Mouse (Mus musculus) embryo, embryonic 11 days (tissue): Measurements from ENCODE around the gene Zfpm1.

ENCODE experiments used
- DNase-seq: peaks from one replicate; pipeline ENCODE4 v3.0.0-alpha.2; 2015

Zfpm1 gene

DNA sequence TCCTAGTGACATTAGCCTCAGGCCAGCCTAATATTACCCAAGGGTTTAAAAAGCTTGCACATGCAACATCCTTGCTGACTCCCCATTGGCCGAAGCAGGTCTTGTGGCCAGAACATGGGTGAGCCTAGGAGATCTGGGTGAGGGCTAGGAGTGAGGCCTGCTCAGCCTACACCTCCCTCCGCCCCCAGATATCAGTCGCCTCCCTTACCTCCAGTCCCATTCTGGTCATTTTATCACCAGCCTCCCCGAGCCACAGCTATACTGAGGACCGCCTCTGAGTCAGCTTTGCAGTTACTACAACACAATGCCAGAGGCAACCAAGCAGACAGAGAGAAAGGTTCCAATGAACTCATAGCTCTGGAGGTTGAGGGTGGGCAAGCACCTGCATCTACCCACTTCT is 5.6 kb upstream of the Zfpm1 start:
- DNase-seq = no peak

DNA sequence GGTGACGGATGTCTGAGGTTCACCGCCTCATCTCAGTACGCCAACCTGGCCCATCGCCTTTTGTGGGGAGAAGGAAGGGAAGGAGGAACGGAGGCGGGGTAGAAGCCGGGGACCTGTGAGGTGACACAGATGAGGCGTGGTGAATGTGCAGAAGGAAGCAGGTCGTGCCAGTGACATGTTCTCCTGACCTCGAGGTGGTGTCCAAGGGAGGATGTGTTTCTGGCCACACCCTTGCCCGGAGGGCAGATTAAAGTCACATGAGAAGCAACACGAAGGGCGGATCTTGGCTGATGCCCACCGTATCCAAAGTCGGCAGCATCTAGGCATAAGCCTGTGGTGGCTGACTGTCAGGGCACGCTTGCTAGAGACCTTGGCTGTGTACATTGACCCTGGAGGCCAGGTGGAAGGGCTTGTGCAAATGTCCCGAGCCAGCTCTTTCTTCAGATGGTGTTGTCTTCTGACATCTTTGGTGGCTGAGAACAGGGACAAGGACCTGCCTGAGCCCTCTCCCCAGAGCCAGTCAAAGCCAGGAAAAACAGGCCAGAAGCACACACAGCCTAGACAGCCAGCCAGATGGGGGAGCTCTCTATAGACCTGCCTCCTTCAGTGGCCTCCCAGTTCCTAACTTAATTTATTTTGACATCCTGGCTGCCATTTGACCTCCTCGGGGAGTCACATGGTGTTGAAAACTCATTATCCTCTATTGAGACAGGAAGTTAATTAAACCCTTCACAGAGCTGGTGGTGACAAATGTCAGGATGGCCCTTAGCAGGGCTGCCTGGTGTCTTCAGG is 4.5 kb upstream of the Zfpm1 start:
- peak; percentile 42 for DNase-seq

DNA sequence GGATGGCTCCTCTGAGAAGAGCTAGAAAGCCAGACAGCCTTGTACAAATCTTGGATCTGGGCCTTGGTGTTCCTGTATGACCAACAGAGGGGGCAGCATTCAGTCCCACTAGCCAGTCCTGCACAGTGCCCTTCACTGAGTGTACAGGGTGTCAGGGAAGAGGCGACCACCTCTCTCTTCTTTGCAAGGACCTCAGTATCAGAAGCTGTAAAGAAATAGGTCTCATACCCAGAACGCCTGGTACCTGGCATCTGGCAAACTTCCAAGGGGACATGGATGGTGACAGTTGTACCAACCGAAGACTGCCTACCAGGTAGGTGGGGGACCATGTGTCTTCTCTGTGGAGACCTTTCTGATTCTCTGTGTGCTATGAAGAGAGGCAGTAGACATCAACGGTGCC is 1.8 kb upstream of the Zfpm1 start:
- DNase-seq = no peak

DNA sequence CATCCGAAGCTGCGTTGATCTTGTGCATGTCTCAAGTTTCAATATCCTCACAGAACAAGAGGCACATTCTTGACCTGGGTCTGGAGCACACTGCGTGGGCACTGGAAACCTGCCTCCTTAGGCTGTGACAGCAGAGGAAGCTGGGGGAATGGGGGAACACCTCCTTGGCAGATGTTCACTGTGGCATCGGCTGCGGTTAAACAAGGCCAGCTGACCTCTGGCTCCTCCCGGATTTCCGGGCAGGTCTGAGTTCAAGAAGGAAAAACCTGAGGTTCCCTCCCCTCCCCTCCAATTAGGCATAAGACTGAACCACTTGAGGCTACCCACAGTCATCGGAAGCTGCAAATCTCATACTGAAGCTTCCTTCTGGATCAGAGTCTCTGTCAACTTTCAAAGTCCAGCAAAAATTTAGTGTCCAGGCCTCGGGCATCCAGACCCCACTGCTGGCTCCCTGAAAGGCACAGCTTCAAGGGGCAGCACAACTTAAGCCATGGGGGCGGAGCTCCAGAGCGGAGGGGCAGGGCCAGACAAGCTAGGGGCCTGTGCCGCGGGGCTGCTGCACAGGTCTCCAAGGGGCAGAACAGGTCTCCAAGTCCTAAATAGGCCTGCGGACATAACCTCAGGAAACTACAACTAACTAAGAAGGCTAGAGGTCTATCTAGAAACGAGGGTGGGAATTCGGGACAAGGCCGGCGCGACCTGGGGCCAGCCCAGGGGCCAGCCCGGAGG is 1.2 kb upstream of the Zfpm1 start:
- peak; percentile 83 for DNase-seq

DNA sequence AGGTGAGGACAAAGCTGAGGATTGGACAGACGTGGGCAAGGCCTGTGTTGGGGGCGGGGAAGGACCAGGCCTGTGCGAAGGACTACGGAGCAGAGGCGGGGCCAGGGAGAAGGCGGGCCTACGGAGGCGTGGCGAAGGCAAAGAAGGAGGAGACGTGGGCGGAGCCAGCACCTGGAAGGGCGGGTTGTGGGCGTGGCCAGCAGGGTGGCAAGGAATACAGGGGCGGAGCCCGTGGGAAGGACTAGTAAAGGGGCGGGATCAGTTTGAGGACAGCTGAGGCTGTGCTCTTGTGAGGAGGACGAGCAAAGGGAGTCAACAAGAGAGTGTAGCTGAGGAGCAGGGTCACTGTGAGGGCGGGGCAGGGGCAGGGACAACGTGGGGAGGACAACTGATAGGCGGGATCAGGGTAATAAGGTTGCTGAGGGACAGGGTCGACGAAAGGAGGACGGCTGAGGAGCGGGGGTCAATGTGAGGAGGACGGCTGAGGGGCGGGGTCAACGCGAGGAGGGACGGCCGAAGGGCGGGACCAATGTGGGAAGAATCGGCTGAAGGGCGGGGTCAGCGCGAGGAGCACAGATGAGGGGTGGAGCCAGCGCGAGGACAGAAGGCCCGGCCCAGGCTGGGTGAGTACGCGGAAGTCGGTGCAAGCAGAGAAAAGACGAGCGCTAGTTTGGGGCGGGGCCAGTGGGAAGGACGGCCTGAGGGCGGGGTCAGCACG is 465 bp upstream of the Zfpm1 start:
- DNase-seq = peak; percentile 99

DNA sequence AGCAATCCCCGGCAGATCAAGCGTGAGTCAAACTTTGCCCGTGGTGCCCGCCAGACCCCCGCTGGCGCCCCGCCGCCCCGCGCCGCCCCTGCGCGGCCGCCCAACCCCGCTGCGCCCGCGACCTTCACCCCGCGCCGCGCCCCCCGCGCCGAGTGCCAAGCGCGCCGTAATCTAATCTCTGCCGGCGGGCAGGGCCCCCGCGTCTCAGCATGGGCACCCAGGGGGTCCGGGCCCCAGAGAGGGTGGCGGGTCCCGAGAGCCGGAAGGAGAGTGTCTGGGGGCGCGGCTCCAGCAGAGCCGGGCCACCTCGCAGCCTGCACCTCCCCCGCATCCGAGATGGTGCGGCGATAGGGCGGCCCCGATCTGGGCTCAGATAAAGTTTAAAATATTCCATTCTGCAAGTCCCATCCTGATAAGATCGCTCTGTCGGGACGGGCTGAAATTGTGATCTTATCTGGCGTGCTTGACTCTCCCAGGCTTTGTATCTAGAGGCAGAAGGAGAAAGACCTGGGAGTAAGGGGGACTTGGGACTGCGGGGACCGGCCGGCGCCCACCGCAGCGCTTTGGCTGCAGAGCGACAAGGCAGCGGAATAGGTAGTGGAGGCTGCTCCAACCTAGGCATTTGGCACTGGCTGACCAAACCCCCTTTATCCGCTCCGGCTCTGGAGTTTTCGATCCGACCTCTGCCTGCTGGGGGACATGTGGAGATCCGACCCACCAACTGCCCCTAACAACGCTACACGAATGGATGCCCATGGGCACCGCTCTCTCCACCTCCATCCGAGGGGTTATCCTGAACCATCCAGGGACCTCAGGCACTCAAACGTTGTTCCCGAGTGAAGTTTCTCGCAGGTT is 787 bp downstream of the Zfpm1 start:
- DNase-seq = peak; percentile 37

DNA sequence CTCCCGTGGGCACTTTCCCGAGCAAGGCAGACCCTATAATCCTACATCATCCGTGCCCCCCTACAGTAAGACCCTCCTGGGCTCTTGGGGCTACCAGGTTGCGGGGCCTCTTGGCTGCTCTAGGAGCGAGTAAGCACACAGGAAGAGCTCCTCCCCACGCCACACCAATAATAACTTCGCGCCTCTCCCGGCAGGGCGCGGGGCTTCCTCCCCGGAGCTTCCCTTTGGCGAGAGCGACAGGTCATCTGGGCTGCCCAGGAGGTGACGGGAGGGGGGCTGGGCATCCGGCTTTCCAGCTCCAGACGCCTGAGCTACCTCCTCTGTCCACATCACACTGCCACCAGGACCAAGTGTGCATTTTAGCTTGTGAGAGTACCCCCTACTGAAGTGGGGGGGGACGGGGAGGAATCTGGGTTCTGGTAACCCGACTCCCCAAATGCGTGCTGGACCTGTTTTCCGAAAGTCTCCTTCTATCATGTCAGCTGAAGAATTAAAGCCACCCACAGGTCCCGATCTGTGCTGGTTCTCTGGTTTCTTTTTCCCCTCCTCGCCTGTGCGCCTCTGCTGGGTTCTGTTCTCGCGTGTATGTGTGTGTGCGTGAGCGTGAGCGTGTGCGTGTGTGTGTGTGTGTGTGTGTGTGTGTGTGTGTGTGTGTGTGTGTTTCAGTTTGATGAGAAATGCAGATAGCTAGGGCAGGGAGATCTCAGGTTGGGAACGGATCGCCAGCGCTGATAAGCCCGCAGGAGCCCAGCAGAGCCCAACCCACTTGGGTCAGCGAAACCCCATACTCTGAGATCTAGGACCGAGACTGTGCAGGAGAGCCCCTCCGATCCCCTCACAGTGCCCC is 1.6 kb downstream of the Zfpm1 start:
- peak; percentile 67 for DNase-seq

DNA sequence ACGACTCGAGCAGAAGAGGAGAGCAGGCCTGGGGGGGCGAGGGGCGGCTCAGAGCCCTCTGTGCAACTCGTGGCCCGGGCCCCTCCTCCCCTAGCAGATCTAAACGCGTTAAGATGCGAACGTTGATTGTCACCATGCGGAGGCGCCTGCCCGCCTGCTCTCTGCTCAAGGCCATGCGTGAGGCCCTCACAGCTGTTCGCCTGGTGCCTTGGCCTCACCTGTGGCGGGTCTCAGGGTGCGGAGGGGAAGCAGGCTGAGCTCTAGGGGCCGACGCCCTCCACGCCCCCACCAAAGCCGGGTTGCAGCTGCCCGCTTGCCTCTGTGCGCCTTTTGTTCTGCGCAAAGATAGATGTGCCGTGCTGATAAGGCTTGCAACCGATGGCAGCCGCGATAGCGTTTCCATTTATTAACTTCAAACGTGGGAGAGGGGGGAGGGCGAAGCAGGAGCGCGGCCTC is 2.3 kb downstream of the Zfpm1 start:
- peak; percentile 77 for DNase-seq

DNA sequence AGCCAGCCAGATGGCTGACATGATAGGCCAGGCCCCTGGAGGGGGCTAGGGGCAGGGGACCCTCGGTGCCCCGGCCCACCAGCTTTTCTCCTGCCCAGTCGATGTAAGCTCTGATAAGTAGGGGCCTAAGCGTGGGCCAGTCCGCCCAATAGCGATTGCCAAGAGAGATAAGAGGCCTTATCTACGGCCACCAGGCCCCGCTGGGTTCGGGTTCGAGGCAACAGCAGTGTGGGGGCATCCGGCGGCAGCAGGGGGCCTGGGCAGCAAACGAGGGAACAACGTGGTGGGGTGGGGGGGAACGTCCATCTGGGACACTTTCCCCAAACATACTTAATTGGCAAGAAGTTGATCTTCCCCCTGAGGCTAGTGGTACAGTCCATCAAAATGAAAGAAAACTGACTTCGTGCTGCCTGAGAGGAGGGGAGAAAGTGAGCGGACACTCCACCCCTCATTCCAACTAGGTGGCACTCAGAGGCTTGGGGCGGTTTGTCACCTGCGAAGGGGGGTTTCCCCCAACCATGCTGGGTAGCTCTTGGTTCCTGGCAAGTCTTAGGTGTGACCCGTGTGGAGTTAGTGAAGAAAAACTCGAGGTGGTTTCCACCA is 2.8 kb downstream of the Zfpm1 start:
- peak; percentile 67 for DNase-seq

DNA sequence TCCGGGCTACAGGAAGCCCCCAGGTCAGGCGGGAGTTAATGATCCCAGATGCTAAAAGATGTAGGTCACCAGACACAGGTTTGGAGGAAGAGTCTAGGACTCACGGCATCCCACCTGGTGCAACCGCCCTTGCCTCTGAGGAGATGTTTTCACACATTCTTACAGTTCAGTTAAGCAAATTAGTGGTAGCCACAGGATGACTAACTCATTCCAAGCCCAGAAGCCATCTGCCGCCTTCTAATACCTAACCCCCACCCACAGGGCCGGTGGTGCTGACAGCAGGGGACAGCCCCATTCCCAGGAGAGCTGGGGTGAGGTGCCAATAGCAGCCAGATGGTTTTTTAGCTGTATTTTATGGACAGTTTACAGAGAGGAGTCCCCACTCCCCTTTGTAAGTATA is 3.8 kb downstream of the Zfpm1 start:
- no peak for DNase-seq

DNA sequence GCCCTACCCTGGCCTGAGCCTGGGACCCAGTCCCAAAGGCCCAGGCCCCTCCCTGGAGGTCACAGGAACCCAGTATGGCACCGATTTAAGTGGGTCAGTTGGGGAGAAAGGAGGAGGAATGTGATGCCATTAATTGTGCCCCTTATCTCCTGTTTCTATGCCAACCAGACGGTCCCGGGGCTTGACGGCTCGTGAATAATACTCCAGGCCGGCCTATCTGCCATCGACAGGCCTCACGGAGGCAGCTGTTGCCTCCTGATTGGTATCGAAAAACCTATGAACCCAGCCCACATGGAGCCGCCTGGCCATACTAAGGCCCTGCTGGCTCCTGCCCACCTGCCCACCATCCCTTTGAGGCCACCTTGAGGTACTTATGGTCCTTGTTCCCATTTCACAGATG is 5.0 kb downstream of the Zfpm1 start:
- DNase-seq = no peak

DNA sequence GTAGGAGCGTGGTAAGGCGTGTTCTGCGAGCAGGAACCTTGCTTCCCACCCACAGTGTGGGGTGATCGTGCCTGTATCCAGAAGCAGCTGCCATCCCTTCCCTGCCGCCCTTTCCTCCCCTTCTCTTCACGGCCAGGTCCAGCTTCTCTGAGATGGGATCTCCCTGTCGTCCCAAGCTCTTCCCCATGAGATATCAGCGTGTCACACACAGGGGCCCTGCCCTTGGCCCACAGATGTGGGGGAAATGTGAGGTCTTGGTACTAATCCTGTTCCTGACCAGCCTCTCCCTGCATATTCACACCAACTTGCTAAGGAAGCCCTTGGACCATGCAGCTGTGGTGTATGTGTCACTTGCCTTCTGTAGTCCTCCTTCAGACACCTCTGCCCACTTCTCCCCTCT is 5.8 kb downstream of the Zfpm1 start:
- DNase-seq = no peak

DNA sequence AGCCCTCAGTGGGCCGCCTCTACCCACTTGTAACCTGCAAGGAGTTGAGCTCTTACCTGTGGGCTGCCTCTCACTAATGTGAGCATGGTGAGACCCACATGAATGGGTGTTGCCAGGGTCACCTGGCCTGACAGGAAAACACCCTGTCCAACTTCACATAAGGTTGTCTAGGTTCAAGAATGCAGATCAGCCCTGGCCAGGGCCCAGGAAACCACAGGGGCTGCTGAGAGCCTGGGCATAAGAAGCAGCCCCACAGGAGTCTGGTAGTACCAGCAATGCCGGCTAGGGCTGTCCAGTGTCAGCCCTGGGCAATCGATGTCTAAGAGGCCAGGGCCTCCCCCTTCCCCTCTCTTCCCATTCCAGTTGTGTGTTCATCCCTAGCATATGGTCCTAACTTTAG is 6.4 kb downstream of the Zfpm1 start:
- DNase-seq = no peak

DNA sequence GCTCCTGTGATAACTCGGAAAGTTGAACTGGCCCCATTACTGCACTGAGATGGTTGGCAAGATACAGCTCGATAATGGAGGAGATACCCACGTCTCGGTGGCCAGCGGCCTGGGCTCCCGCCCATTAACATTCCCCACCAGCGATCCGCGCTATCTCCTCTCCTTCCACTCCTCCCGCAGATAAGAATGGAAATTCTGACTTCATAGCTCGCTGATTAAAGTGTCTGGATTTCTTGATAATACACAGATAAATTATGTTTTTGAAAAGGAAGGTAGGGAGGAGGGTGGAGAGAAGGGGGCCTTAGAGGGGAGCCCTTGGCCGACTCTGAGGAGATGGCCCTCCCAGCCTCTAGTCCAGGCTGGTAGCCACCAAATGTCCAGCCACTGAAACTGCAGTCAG is 9.1 kb downstream of the Zfpm1 start:
- no peak for DNase-seq

DNA sequence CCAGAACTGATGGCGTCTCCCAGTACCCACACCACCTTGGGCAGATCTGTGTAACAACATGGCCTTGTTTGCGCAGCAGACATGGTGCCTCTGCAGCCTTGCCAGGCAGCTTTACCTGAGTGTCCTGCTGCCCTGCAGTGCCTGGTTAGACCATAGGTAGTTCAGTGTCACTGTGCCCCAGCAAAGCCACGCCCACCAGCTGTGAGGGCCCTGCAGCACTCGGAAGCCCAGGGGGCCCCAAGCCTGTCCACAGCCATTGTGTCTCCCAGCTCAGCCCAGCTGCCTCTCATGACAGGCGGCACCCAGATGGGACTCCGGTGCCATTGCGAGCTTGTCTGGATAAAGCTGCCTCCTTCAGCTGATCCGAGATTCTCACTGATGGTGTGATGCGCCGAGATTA is 9.6 kb downstream of the Zfpm1 start:
- no peak for DNase-seq

DNA sequence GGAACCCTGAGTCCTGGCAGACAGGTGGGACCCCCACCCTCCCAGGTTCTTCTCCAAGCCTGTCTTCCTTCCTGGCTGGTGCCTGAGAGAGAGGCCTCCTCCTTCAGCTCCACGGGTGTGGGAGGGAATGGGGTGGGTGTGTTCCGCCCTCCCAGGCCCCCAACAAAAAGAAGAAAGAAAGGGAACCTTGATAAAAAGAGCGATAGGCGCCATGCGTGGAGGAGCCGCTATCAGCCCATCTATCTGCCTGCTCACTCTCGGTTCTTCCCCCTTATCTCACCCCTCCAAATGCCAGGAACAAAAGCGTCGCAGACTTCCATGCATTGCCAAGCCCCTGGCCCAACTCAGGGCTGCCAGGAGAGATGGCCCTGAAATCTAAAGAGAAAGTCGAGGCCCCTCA is 11.5 kb downstream of the Zfpm1 start:
- DNase-seq = no peak

DNA sequence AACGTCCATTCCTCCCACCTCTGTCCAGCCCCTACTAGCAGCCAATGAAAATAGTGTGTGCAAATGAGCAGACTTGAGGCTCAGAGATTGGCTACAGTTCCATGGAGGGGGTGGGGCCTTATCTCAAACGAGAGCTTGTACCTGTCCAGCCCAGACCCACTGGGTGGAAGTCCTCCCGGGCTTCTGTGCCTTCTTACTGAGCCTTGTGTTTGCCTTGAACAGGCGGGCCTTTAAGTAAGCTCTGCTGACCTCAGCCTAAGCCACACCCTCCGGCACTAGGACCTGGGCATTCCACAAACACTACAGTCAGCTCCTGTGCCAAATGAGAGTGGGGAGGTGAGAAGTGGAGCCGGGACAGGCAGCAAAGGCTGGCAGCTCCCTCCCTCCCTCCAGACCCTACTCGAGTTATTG is 12.3 kb downstream of the Zfpm1 start:
- DNase-seq = peak; percentile 85

DNA sequence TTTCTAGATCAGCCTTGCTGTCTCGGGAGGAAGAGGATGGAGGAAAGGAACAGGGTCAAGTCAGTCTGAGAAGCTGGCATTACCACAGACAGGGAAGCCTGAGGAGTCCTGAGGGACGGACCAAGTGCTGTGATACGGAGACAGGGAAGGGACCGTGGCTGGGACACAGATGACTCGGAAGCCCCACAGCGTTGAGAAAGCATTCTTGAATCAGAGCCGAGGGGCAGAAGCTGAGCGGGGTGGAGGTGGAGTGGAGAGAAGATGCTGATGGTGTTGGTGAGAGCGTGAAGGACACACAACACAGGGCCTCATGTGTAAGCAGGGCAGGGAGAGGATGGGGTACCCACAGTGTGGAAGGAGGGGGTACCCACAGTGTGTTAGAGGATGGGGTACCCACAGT is 13.4 kb downstream of the Zfpm1 start:
- no peak for DNase-seq

DNA sequence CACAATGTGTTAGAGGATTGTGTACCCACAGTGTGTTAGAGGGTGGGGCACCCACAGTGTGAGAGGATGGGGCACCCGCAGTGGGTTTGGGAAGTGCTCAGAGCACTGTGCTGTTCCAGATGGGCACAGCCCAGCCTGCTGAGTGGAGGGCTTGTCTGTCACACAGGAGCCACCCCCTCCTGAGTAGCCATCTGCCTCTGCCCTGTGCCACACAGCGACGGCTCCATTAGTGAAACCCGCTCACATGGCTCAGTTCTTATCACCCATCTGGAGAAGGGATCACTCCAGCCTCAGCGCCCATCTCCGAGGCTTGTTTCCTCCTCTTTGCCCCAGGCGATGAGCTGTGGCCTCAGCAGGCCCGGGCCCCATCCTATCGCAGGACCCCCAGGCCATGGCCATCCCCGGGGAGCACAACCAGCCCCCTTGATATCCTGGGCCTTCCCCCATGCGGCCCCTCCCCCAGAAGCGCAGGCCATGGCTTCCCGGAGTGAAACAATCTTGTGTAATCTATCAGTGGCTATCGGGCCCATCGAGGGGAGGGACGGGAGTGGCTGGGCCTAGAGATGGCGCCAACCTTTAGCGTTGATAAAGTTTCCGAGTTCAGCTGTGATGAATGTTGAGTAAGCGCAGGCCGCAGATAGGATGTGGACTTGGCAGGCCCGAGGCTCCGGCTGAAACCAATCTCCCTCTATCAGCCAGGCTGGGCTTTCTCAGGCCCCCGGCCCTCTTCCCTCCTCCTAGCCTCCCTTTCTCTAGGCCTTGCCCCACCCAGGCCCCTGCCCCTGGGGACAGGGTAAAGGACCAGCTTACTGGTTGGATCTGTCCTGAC is 14.4 kb downstream of the Zfpm1 start:
- peak; percentile 35 for DNase-seq

DNA sequence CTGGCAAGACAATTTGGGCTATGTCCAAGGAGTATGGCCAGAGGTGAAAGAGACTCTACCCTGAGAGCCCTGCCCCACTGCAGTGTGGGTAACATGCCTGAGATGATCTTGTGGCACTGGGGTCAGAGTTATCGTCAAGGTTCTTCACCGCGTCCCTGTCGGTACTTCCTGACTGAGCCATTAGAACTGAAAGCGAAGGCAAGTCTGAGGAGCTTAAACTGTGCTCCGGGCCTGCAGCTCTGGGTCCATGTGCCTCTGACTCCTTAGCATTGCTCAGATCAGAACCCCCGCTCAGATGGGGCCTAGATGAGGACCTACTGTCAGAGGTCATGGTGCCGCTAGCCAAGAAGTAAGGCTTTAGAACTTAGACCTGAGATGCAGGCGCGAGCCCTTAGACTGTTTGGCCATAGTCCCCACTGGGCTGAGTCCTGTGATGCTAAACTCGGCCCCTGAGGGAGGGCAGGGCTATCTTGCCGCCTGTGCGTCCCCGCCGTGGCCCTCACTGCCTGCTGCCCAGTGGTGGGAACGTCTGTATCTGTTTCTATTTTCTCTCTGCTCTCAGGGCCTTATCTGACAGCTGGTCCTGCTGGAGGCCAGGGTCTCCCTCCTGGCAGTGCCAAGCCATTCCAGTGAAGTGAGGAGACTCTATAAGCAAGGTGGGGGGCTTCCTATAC is 17.8 kb downstream of the Zfpm1 start:
- no peak for DNase-seq
